Mouse (Mus musculus): ENCODE data around the gene Mucl2. TPM values are rescaled to one million over a fixed set of nuclear protein-coding genes. Genes with fewer than 3 reads are reported as not detected.

The Mucl2 gene
- polyA plus RNA-seq (2017; shearing (Covaris generic)), result not detected

GRCm38 (mm10) chr15:103899212-103899611, at the start of gene Mucl2:
Gene Mucl2 (minus strand): TSS chr15:103899312.

Other genes starting within 250 kb of the Mucl2 start
- not detected for gene Mucl1, start 143.8 kb downstream of the Mucl2 start, polyA plus RNA-seq (2017; shearing (Covaris generic))

Data from activated CD4-positive, CD25-positive, alpha-beta regulatory T cell, adult 9 weeks (primary cell).